Mouse (Mus musculus) v-Abl transformed pro-B cells (cell line): ENCODE data around the gene Uhrf1bp1l.
"Not testable (repeated sequence)": the region's sequence is repeated elsewhere in the genome, so short reads cannot be mapped to it uniquely, and the experiment has no call there.

Experiments used
- in situ Hi-C, 2 experiments: fragments of 400-800 bp; cut with MboI; formaldehyde crosslinking; loops; one replicate each; pipeline ENCODE4 v1.15.1; 2025; ENCODE audit not compliant: unreplicated experiment in 2 of 2

Uhrf1bp1l gene

GRCm38 (mm10) chr10:89744871-89745665, at the start of gene Uhrf1bp1l:
Gene Uhrf1bp1l, plus strand, starts transcription at chr10:89744991.
- in situ Hi-C loops: loop anchor here (10.0 to 25.0 kb wide), 3 partner anchors 290 to 1442 kb away; partner anchors contain the start of genes Gas2l3 (in 1 of the 2) and Tmpo (in 1 of the 2)

DNA sequence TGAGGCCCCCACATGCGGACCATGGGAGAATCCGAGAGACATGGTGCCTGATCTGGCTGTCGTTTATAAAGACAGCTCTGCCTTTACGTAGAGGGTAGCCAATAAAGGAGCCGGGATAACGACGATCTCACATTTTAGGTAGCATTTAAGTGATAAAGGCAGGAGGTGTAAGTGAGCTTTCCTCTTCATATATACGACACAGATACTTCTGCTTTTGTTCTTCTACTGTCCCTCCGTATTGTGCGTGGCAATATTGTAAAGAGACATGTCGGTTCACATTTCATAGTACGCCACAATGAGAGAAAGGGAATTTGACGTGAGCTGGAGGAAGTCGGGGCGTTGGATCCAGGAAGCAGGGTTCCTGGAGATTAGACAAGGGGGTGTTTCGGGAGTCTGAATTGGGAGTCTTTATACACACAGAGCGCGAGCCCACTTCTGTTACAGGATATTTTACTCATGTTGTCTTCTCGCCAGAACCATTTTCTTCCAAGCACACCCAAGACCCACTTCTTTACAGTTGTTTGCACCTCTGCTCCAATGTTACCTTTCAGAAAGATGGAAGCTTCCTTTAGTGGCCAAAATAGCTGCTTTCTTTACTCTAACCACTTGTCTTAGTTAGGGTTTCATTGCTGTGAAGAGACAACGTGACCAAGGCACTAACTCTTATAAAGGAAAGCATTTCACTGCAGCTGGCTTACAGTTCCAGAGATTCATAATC, 49.4 kb upstream of the Uhrf1bp1l start:
- in situ Hi-C loops: no loop called here

GRCm38 (mm10) chr10:89696270-89696669, 48.5 kb upstream of the Uhrf1bp1l start:
- in situ Hi-C loops: not testable (repeated sequence)

- in situ Hi-C loops: no loop called here
Observed at GRCm38 (mm10) chr10:89697956-89698355, 46.8 kb upstream of the Uhrf1bp1l start.

DNA sequence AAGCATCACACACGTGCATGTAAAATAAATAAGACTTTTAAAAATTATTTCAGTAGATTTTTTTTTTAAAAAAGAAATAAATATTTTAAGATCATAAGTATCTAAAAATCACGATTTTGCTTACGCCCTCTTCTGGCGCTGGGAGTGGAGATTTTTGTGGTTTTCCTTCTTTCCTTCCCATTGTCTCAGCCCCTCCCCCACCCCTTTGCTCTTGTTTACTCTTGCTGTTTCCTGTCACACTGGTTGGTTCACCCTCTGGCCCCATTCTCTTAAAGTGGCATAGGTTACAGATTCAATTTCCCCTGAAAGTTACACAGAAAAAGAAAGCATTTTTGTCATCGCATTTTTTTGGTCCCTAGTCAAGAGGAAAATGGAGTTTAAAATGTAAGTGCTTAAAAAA, 41.7 kb upstream of the Uhrf1bp1l start:
- in situ Hi-C loops: no loop called here

DNA sequence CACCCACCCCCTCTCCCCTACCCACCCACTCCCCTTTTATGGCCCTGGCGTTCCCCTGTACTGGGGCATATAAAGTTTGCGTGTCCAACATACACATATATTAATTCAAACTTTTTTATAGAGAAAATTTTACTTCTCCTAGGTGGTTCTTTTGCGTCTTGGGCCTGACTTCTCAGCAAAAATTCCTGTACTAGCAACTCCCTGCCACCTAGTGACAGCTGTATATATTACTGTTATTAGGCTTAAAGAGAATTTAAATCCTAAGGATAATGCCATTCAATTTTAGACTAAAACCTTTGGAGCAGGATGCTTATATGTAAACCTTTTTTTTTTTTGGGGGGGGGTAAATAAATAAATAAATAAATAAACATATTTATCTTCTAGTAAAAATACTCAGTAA, 37.4 kb upstream of the Uhrf1bp1l start:
- in situ Hi-C loops: no loop called here

DNA sequence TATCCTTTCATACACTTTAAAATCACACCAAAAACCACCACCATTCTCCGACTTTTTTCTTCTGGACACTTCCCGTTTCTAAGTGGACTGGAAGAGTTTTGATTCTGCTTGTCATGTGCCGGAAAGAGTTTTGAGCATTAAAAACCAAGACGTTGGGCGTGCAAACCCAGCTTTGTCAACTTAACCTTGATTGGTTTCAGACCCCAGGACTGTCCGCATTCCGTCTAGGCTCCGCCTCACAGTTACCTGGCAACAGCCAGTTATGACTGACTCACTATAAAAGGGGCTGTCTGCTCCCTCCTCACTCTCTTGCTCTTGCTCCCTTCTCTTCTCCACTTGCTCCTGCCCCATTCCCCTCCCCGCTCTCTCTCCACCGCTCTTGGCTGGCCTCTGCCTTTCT, 36.1 kb upstream of the Uhrf1bp1l start:
- in situ Hi-C loops: no loop called here

GRCm38 (mm10) chr10:89714910-89715309, 29.9 kb upstream of the Uhrf1bp1l start:
- in situ Hi-C loops: no loop called here

- in situ Hi-C loops: no loop called here
Observed at GRCm38 (mm10) chr10:89720252-89720651, 24.5 kb upstream of the Uhrf1bp1l start.

DNA sequence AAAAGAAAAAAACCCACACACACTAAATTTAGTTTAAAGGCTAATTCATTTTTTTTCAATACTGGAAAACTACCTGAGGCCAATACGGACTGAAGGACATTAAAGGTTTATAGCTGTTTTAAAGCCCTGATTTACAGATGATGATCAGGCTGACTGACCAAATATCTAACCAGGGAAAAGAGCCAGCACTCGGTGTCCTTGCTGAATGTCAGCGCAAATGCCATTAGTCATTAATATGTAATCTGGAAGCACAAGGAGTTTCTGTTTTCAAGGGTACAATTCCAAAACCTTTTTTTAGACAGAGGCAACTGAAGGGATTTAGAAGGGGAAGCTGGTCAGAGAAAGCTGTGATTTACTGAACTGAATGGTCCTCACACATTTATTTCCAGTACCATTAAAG, 24.0 kb upstream of the Uhrf1bp1l start:
- in situ Hi-C loops: no loop called here

DNA sequence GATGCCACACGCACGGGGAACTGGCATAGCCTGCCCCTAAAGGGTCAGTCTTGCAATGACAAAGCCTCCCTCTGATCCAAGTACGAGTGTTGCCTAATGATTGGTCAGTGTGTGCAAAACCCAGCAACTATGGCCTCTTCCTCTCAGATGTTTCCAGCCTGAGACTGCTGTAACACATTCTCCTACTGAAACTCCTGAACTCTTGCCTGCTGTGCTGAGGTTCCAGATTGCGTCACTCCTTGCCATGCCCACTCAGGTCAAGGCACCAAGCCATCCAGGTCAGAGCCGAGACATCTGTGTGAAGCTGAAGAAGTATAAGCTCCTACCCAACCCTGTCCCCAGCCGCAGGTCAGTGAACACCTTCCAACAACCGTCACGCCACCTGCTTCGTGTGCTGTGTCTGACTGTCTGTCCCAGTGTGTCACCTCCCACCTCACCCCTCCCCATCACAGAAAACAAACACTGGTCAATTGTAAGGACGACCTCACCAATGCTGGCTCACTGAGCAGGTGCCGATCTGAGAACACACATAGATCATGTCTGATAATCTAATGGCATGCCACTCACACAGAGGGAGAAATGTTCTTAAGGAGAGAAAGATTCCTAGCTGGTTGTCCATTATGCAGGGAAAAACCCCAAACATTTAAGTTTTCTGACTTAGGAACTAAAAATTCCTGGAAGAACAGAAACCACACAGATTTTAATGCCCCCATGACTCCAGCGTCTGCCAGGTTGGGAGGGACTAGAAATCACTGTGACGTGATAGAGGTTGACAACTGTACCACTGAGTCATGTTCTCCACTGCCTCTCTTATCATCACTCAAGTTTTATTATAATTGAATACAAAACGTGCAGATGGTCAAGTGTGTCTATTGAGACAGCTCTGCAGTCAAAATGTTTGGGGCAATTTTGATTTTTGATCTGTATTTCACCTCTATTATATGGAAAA, 22.3 kb upstream of the Uhrf1bp1l start:
- in situ Hi-C loops: no loop called here

DNA sequence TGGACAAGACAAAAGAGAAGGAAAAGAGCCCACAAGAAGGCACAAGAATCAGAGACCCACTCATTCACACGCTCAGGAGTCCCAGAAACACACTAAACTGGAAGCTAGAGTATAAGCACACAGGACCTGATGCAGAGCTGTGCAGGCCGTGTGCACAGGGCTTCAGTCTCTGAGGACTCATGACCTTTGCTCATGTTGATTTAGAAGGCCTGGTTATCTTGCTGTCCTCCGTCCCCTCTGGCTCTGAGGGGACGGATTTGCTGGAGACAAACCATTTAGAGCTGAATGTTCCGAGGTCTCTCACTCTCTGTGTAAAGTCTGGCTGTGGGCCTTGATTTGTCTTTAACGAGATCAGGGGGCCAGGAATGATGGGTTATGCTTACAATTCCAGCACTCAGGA, 14.4 kb upstream of the Uhrf1bp1l start:
- in situ Hi-C loops: loop anchor here in 1 of 2 experiments (25.0 kb wide), 1 partner anchor 1457 kb away; the partner anchor contains the start of gene Tmpo

DNA sequence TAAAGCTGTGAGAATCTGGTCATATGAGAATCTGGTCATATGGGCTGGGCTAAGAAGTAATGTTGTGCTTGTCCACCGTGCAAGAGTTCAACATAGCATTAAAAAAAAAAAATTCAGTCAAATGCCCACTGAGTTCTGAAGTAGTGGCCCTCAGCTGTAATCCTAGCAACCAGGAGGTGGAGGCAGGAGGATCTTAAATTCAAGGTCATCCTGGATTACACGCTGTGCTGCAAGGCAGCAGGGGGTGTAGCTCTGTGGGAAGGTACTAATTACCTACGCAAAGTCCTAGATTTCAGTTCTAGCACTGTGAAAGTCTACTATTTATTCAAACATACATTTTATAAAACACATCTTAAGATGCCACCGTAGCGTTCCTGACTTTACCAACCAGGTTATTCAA, 13.4 kb upstream of the Uhrf1bp1l start:
- in situ Hi-C loops: loop anchor here in 1 of 2 experiments (25.0 kb wide), 1 partner anchor 1456 kb away; the partner anchor contains the start of gene Tmpo

- in situ Hi-C loops: loop anchor here in 1 of 2 experiments (25.0 kb wide), 1 partner anchor 1455 kb away; the partner anchor contains the start of gene Tmpo
Observed at GRCm38 (mm10) chr10:89732001-89732794, 12.6 kb upstream of the Uhrf1bp1l start, which contains the start of gene Actr6. Gene Actr6, minus strand, starts transcription at chr10:89732295.

DNA sequence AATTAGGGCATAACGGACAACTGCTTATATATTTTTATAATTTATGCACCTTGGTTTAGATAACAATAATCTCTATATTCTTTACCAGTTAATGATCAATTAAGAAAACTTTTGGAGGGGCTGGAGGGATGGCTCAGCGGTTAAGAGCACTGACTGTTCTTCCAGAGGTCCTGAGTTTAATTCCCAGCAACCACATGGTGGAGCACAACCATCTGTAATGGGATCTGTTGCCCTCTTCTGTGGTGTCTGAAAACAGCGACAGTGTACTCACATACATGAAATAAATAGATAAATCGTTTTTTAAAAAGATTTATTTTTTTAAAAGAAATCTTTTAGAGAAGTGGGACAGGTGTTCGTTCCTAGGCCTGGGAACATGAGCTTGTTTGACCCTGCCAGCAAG, 7.7 kb upstream of the Uhrf1bp1l start:
- in situ Hi-C loops: loop anchor here in 1 of 2 experiments (25.0 kb wide), 1 partner anchor 1450 kb away; the partner anchor contains the start of gene Tmpo

GRCm38 (mm10) chr10:89737887-89738286, 6.9 kb upstream of the Uhrf1bp1l start:
- in situ Hi-C loops: loop anchor here in 1 of 2 experiments (25.0 kb wide), 1 partner anchor 1449 kb away; the partner anchor contains the start of gene Tmpo

- in situ Hi-C loops: loop anchor here in 1 of 2 experiments (25.0 kb wide), 1 partner anchor 1449 kb away; the partner anchor contains the start of gene Tmpo
Observed at GRCm38 (mm10) chr10:89738395-89738794, 6.4 kb upstream of the Uhrf1bp1l start.

GRCm38 (mm10) chr10:89739703-89740102, 5.1 kb upstream of the Uhrf1bp1l start:
- in situ Hi-C loops: loop anchor here (10.0 to 25.0 kb wide), 3 partner anchors 285 to 1448 kb away; partner anchors contain the start of genes Gas2l3 (in 1 of the 2) and Tmpo (in 1 of the 2)

GRCm38 (mm10) chr10:89740995-89741394, 3.8 kb upstream of the Uhrf1bp1l start:
- in situ Hi-C loops: loop anchor here (10.0 to 25.0 kb wide), 3 partner anchors 286 to 1446 kb away; partner anchors contain the start of genes Gas2l3 (in 1 of the 2) and Tmpo (in 1 of the 2)
